Mouse (Mus musculus): Measurements from ENCODE around the gene Gm37240. TPM values are rescaled to one million over a fixed set of nuclear protein-coding genes. Genes with fewer than 3 reads are reported as not detected.

Gm37240 gene
- polyA plus RNA-seq, 1 experiment from 2014 or later, result 3.2 TPM

DNA sequence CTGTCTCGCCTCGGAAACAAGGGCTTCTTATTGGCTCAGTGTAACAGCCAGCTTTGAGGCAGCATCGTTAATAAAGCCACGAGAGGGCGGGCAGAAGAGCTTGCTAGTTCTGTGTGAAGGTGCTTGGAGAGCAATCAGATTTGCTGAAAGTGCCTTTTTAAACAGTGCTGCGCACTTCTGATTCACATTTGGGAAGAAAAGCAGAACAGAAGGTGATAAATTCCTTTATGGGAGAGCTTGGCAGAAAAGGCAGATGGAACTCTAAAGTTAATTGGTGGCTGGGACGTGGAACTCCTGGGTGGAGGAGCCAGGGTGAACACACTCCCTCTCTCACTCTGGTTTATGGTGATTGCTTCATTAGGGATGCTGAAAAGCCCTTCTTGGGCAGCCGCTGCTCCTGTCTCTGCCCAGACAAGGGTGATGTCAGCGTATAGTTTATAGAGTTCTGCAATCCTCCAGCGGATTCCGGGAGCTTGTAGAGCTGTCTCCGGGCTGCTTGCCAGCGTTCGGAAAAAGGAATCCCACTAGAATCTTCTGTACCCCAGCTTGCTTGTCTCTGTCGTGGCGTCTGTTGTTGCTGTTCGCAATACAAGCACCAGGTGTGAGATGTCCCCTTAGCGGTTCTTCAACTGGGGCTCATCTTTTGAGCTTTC, 1141.7 kb downstream of the Gm37240 start:
- H3K9ac ChIP-seq (replicated peaks; ENCODE audit: low read length), result no peak overlapping the region
- no peak overlapping the region for H3K4me3 ChIP-seq (ENCODE audit: low read depth, low read length)

DNA sequence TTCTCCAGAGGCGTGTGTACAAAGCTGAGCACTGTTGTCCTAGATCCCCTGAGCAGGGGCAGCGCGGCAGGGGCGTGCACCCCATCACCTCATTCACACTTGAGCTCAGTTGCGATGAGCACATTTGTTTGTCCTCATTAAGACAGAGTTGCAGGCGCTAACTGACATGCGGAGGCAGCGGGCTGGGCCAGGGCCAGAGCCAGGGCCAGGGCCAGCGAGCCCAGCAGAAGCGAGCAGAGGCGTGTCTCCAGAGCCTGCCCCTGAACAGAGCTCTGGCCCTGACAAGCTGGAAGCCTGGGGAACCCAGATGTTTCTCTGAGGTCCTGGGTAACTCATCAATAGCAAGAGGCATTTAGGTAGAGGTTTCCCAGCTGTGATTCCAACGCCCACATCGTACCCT, 1142.6 kb downstream of the Gm37240 start:
- WGBS, result 82% methylated on average over 13 of the region's 13 CpGs
- Histone ChIP-seq H3K4me1 (ENCODE audit: control insufficient read depth, insufficient read depth, low read length) (no peaks in the 10 kb centered on the region), H3K4me3 (ENCODE audit: low read depth, low read length) (no peak overlapping the region), H3K27me3 (ENCODE audit: control insufficient read depth, insufficient read depth, low read length) (no peaks in the 10 kb centered on the region), H3K9me3 (replicated peaks; ENCODE audit: control insufficient read depth, low read length) (no peaks in the 10 kb centered on the region), H3K27ac (replicated peaks; ENCODE audit: low read depth, low read length) (no peak overlapping the region), H3K4me2 (ENCODE audit: low read depth, low read length) (no peak overlapping the region), H3K9ac (replicated peaks; ENCODE audit: low read length) (no peak overlapping the region), H3K36me3 (replicated peaks; ENCODE audit: control insufficient read depth, insufficient read depth, low read depth, low read length) (no peaks in the 10 kb centered on the region)
- DNase-seq (ENCODE audit: low spot score), result no peak
- no peak for ATAC-seq (replicated peaks; ENCODE audit: insufficient number of reproducible peaks, low FRiP score, low TSS enrichment, low read depth)

More for the DNA sequence above, 1141.7 kb downstream of the Gm37240 start:
- no peaks in the 10 kb centered on the region for H3K9me3 ChIP-seq (replicated peaks; ENCODE audit: control insufficient read depth, low read length)
- no peaks in the 10 kb centered on the region for H3K27me3 ChIP-seq (ENCODE audit: control insufficient read depth, insufficient read depth, low read length)
- no peak overlapping the region for H3K27ac ChIP-seq (replicated peaks; ENCODE audit: low read depth, low read length)
- ATAC-seq (replicated peaks; ENCODE audit: insufficient number of reproducible peaks, low FRiP score, low TSS enrichment, low read depth) (no peak), DNase-seq (ENCODE audit: low spot score) (no peak)
- 76% methylated on average over 18 of the region's 18 CpGs for WGBS
- no peaks in the 10 kb centered on the region for H3K36me3 ChIP-seq (replicated peaks; ENCODE audit: control insufficient read depth, insufficient read depth, low read depth, low read length)
- H3K4me1 ChIP-seq (ENCODE audit: control insufficient read depth, insufficient read depth, low read length), result no peaks in the 10 kb centered on the region
- no peak overlapping the region for H3K4me2 ChIP-seq (ENCODE audit: low read depth, low read length)

DNA sequence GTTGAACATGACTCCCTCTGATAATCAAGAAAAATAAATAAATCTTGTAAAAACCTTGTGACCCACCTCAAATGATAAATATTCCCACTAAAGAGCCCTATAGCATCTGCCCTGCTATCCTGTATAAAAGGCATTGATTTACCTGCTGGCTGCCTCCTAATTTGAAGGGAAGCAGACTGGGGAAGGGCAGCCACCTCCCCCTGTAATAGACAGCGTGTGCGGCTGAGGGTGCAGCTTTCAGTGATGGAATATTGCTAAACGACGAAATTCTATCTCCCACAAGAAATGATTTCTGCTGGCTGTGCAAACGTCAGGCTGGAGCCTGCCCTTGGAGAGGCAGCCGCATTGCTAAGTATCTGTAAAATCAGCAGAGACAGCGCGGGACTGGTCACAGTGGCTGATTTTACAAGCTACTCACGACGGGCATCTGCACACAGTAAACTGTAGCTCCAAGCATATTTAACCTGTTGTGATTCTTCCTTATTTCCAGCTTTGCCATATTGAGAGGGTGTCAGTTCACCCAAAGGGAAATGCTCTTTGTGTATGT, 1147.2 kb downstream of the Gm37240 start:
- H3K4me1 ChIP-seq (ENCODE audit: control insufficient read depth, insufficient read depth, low read length), result no peaks in the 10 kb centered on the region
- no peaks in the 10 kb centered on the region for H3K36me3 ChIP-seq (replicated peaks; ENCODE audit: control insufficient read depth, insufficient read depth, low read depth, low read length)
- no peaks in the 10 kb centered on the region for H3K9me3 ChIP-seq (replicated peaks; ENCODE audit: control insufficient read depth, low read length)
- no peak overlapping the region for H3K4me3 ChIP-seq (ENCODE audit: low read depth, low read length)
- H3K9ac ChIP-seq (replicated peaks; ENCODE audit: low read length), result no peak overlapping the region
- no peak overlapping the region for H3K4me2 ChIP-seq (ENCODE audit: low read depth, low read length)
- WGBS, result 48% methylated on average over 10 of the region's 10 CpGs
- no peaks in the 10 kb centered on the region for H3K27me3 ChIP-seq (ENCODE audit: control insufficient read depth, insufficient read depth, low read length)
- DNase-seq (ENCODE audit: low spot score) (peak; percentile 41), ATAC-seq (replicated peaks; ENCODE audit: insufficient number of reproducible peaks, low FRiP score, low TSS enrichment, low read depth) (0 out of 2 replicates have a peak, but pooled peaks have one; percentile 52)
- H3K27ac ChIP-seq (replicated peaks; ENCODE audit: low read depth, low read length), result no peak overlapping the region

DNA sequence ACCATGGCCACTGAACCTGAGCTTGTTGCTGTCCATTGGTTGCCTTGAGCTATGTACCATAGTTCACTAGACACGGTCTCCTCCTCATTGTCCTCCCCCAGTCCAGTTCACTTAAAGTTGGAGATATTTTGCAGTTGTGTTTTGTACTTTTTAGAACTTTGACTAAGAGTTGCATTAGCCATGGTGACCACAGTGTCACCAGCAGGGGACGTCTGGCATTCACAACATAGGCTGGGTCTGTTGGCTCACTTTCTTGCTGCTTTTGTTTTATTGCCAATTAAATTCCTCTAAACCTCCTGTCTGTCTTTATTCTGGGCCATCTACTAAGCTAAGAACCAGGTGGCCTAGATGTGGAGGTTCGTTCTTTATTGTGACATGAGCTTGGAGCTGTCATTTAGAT, 1150.2 kb downstream of the Gm37240 start:
- 78% methylated on average over 3 of the region's 3 CpGs for WGBS
- DNase-seq (ENCODE audit: low spot score) (no peak), ATAC-seq (replicated peaks; ENCODE audit: insufficient number of reproducible peaks, low FRiP score, low TSS enrichment, low read depth) (no peak)
- no peaks in the 10 kb centered on the region for H3K36me3 ChIP-seq (replicated peaks; ENCODE audit: control insufficient read depth, insufficient read depth, low read depth, low read length)
- no peaks in the 10 kb centered on the region for H3K9me3 ChIP-seq (replicated peaks; ENCODE audit: control insufficient read depth, low read length)
- no peak overlapping the region for H3K4me2 ChIP-seq (ENCODE audit: low read depth, low read length)
- H3K4me3 ChIP-seq (ENCODE audit: low read depth, low read length), result no peak overlapping the region
- no peak overlapping the region for H3K9ac ChIP-seq (replicated peaks; ENCODE audit: low read length)
- no peaks in the 10 kb centered on the region; the same call in 1 of the 2 replicates for H3K27me3 ChIP-seq (ENCODE audit: control insufficient read depth, insufficient read depth, low read length)
- H3K4me1 ChIP-seq (ENCODE audit: control insufficient read depth, insufficient read depth, low read length), result no peaks in the 10 kb centered on the region; the same call in 1 of the 2 replicates
- H3K27ac ChIP-seq (replicated peaks; ENCODE audit: low read depth, low read length), result no peak overlapping the region

DNA sequence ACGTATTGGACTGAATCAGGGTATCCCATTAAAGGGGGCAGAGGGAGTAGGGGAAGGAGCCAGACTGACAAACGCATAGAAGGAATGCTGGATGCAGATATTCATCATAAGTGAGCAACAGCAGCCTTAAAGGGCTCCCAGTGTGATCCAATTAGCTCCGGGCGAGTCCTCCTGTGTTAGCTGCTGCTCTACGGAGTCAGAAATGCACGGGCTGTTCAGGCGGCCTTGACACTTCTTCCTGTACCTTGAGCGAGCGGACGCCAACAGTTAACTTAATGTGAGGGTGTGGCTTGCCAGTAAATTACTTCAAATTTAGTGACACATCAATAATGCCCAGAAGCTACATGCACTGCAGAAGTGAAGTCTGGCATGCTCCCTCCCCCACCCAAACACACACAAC, 1151.6 kb downstream of the Gm37240 start:
- H3K4me2 ChIP-seq (ENCODE audit: low read depth, low read length), result no peak overlapping the region
- DNase-seq (ENCODE audit: low spot score) (no peak), ATAC-seq (replicated peaks; ENCODE audit: insufficient number of reproducible peaks, low FRiP score, low TSS enrichment, low read depth) (no peak)
- H3K4me1 ChIP-seq (ENCODE audit: control insufficient read depth, insufficient read depth, low read length), result peaks cover 3% of the 10 kb centered on the region; the same call in 1 of the 2 replicates
- WGBS, result 65% methylated on average over 10 of the region's 10 CpGs
- H3K36me3 ChIP-seq (replicated peaks; ENCODE audit: control insufficient read depth, insufficient read depth, low read depth, low read length), result no peaks in the 10 kb centered on the region
- H3K9me3 ChIP-seq (replicated peaks; ENCODE audit: control insufficient read depth, low read length), result no peaks in the 10 kb centered on the region
- no peak overlapping the region for H3K4me3 ChIP-seq (ENCODE audit: low read depth, low read length)
- H3K9ac ChIP-seq (replicated peaks; ENCODE audit: low read length), result no peak overlapping the region
- no peaks in the 10 kb centered on the region; the same call in 1 of the 2 replicates for H3K27me3 ChIP-seq (ENCODE audit: control insufficient read depth, insufficient read depth, low read length)
- no peak overlapping the region for H3K27ac ChIP-seq (replicated peaks; ENCODE audit: low read depth, low read length)

DNA sequence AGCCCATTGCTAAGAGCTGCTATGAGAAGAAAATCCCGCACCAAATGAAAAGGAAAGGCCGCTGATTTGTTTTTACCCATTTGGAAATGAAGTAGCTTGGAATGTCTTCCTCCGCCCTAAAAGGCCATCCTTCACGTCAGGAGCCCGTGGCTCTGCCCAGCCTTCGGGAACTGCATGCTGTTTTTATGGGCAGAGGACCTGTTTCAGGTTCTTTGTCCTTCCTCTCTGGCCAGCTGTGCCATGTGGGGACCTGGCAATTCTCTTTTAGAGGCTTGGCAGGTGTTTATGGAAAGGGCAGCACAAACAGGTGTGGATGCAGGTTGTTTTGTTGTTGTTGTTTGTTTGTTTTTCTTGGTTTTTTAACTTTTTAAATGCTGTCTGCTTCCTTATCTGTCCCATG, 1154.8 kb downstream of the Gm37240 start:
- ATAC-seq (replicated peaks; ENCODE audit: insufficient number of reproducible peaks, low FRiP score, low TSS enrichment, low read depth), result no peak
- no peaks in the 10 kb centered on the region for H3K36me3 ChIP-seq (replicated peaks; ENCODE audit: control insufficient read depth, insufficient read depth, low read depth, low read length)
- peak; percentile 14 for DNase-seq (ENCODE audit: low spot score)
- H3K9ac ChIP-seq (replicated peaks; ENCODE audit: low read length), result peak overlapping the region; percentile 43; the same call in 1 of the 2 replicates
- H3K9me3 ChIP-seq (replicated peaks; ENCODE audit: control insufficient read depth, low read length), result no peaks in the 10 kb centered on the region
- no peak overlapping the region for H3K27ac ChIP-seq (replicated peaks; ENCODE audit: low read depth, low read length)
- 6% methylated on average over 6 of the region's 6 CpGs for WGBS
- peak overlapping the region; percentile 21 for H3K4me3 ChIP-seq (ENCODE audit: low read depth, low read length)
- peaks cover 3% of the 10 kb centered on the region; the same call in 1 of the 2 replicates for H3K4me1 ChIP-seq (ENCODE audit: control insufficient read depth, insufficient read depth, low read length)
- H3K4me2 ChIP-seq (ENCODE audit: low read depth, low read length), result no peak overlapping the region; the same call in 1 of the 2 replicates
- no peaks in the 10 kb centered on the region; the same call in 1 of the 2 replicates for H3K27me3 ChIP-seq (ENCODE audit: control insufficient read depth, insufficient read depth, low read length)

DNA sequence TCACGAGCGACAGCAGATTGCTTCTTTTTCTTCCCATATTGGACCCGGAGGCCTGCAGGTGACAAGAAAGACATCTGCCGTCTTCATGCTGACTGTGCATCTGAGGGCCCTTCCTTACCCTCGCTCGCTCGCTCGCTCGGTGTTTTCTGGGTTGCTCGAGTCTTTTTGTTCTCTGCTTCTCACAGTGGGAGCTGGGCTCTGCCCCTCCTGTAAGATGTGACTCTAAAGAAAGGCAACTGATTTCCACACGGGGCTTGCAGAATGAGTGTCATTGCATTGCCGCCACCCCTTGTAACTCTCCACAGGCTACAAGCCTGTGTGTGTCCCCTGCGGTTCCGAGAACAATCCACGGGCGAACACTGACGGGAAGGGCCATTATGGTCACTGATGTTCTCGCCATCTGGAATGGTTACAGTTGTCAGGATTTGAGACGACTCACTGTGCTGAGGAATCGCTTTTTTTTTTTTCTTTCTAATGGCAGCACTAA, 1155.3 kb downstream of the Gm37240 start:
- no peak overlapping the region for H3K27ac ChIP-seq (replicated peaks; ENCODE audit: low read depth, low read length)
- DNase-seq (ENCODE audit: low spot score), result peak; percentile 45
- no peak for ATAC-seq (replicated peaks; ENCODE audit: insufficient number of reproducible peaks, low FRiP score, low TSS enrichment, low read depth)
- peak overlapping the region; percentile 21 for H3K4me3 ChIP-seq (ENCODE audit: low read depth, low read length)
- peak overlapping the region; percentile 51 for H3K4me2 ChIP-seq (ENCODE audit: low read depth, low read length)
- H3K9ac ChIP-seq (replicated peaks; ENCODE audit: low read length), result peak overlapping the region; percentile 43
- H3K27me3 ChIP-seq (ENCODE audit: control insufficient read depth, insufficient read depth, low read length), result no peaks in the 10 kb centered on the region; the same call in 1 of the 2 replicates
- H3K4me1 ChIP-seq (ENCODE audit: control insufficient read depth, insufficient read depth, low read length), result peaks cover 3% of the 10 kb centered on the region; the same call in 1 of the 2 replicates
- no peaks in the 10 kb centered on the region for H3K36me3 ChIP-seq (replicated peaks; ENCODE audit: control insufficient read depth, insufficient read depth, low read depth, low read length)
- WGBS, result 2% methylated on average over 20 of the region's 20 CpGs
- H3K9me3 ChIP-seq (replicated peaks; ENCODE audit: control insufficient read depth, low read length), result no peaks in the 10 kb centered on the region

DNA sequence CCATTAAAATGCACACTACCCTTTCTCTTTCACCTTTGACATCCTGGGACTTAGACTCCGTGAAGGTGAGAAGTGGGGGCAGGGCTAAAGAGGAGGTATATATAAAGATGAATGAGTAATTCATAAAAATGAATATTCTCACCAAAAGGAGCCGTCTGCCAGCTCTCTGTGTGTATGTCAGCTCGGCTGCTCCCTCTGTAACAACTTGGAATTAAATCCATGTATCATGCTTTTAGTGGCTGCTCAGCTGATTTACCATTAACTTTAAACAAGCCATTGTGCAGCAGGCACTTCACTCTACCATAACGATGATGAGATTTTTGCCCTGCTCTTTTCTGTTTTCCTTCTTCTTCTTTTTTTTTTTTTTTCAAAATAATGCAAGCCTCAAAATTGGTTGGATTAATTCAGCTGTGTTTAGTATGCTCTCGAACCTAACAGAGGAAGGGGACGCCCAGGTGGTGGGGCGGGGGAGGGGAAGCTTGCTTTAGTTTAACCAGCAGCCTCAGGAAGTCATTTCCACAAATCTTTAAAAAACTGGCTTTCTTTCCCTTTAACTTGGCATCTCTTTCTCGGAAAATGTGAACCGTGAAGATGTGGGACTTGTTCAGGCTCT, 1155.8 kb downstream of the Gm37240 start:
- no peaks in the 10 kb centered on the region for H3K36me3 ChIP-seq (replicated peaks; ENCODE audit: control insufficient read depth, insufficient read depth, low read depth, low read length)
- peaks cover 3% of the 10 kb centered on the region; the same call in 1 of the 2 replicates for H3K4me1 ChIP-seq (ENCODE audit: control insufficient read depth, insufficient read depth, low read length)
- no peaks in the 10 kb centered on the region for H3K9me3 ChIP-seq (replicated peaks; ENCODE audit: control insufficient read depth, low read length)
- peak overlapping the region; percentile 43; the same call in 1 of the 2 replicates for H3K9ac ChIP-seq (replicated peaks; ENCODE audit: low read length)
- DNase-seq (ENCODE audit: low spot score), result peak; percentile 36
- H3K27me3 ChIP-seq (ENCODE audit: control insufficient read depth, insufficient read depth, low read length), result no peaks in the 10 kb centered on the region; the same call in 1 of the 2 replicates
- H3K4me3 ChIP-seq (ENCODE audit: low read depth, low read length), result peak overlapping the region; percentile 21
- H3K4me2 ChIP-seq (ENCODE audit: low read depth, low read length), result peak overlapping the region; percentile 51
- no peak for ATAC-seq (replicated peaks; ENCODE audit: insufficient number of reproducible peaks, low FRiP score, low TSS enrichment, low read depth)
- no peak overlapping the region for H3K27ac ChIP-seq (replicated peaks; ENCODE audit: low read depth, low read length)
- 18% methylated on average over 9 of the region's 9 CpGs for WGBS
